Mouse (Mus musculus): ENCODE measurements around the gene Zfp46. TPM values are rescaled to one million over a fixed set of nuclear protein-coding genes. Genes with fewer than 3 reads are reported as not detected.

Gene Zfp46
- polyA plus RNA-seq, 1 experiment from 2014 or later, result 50.1 TPM

DNA sequence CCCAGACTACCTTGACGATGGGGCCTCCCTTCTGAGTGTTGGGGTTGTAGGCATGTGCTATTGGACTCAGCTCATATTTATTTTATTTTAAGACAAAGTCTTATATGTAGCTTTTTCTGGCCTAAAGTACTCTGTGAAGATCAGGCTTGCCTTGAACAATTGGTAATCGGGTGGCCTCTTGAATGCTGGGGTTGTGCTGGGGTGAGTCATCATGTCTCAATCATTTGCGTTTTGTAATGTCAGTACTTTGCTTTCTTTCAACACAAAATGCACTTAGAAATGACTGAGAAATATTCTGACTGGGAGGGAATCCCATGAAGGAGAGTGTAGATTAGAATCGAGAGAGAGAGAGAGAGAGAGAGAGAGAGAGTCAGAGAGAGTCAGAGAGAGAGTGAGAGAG lies 35.5 kb downstream of the Zfp46 start:
- ATAC-seq, result no peak
- Histone ChIP-seq H3K9me3 (ENCODE audit: control insufficient read depth, low read length) (no peaks in the 10 kb centered on the region), H3K4me2 (ENCODE audit: low read length) (no peak overlapping the region), H3K4me3 (replicated peaks; ENCODE audit: low read length) (no peak overlapping the region), H3K9ac (replicated peaks; ENCODE audit: low read depth, low read length) (no peak overlapping the region), H3K4me1 (replicated peaks; ENCODE audit: control insufficient read depth, insufficient read depth, low read length) (peaks cover 2% of the 10 kb centered on the region), H3K27me3 (replicated peaks; ENCODE audit: control insufficient read depth, insufficient read depth, low read length) (no peaks in the 10 kb centered on the region), H3K27ac (ENCODE audit: low read length) (no peak overlapping the region), H3K36me3 (ENCODE audit: control insufficient read depth, insufficient read depth) (peaks cover 27% of the 10 kb centered on the region)
- WGBS, result 93% methylated on average over 4 of the region's 4 CpGs

DNA sequence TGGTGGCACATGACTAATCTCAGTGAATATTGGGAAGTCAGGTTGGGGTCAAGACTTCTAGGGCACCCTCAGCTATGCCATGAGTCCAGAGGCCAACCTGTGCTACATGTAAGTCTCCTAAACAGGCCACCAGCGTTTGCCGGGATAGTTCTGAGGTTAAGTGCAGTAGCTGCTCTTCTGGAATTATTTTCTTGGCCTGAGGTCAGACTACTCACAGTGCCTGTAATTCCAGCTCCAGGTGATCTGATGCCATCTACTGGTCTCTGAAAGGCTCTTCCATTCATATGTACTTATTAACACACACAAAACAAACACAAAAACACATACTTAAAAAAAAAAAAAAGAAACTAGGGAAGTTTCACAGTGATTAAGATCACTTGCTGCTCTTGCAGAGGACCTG lies 39.7 kb downstream of the Zfp46 start:
- Histone ChIP-seq H3K27ac (ENCODE audit: low read length) (no peak overlapping the region), H3K4me3 (replicated peaks; ENCODE audit: low read length) (no peak overlapping the region), H3K9ac (replicated peaks; ENCODE audit: low read depth, low read length) (no peak overlapping the region), H3K9me3 (ENCODE audit: control insufficient read depth, low read length) (no peaks in the 10 kb centered on the region), H3K27me3 (replicated peaks; ENCODE audit: control insufficient read depth, insufficient read depth, low read length) (no peaks in the 10 kb centered on the region), H3K36me3 (ENCODE audit: control insufficient read depth, insufficient read depth) (peaks cover 25% of the 10 kb centered on the region), H3K4me1 (replicated peaks; ENCODE audit: control insufficient read depth, insufficient read depth, low read length) (no peaks in the 10 kb centered on the region), H3K4me2 (ENCODE audit: low read length) (no peak overlapping the region)
- no peak for ATAC-seq
- 74% methylated on average over 2 of the region's 2 CpGs for WGBS

- Histone ChIP-seq H3K27ac (ENCODE audit: low read length) (no peak overlapping the region), H3K9me3 (ENCODE audit: control insufficient read depth, low read length) (no peaks in the 10 kb centered on the region), H3K36me3 (ENCODE audit: control insufficient read depth, insufficient read depth) (peaks cover 17% of the 10 kb centered on the region), H3K4me2 (ENCODE audit: low read length) (no peak overlapping the region), H3K27me3 (replicated peaks; ENCODE audit: control insufficient read depth, insufficient read depth, low read length) (no peaks in the 10 kb centered on the region), H3K4me3 (replicated peaks; ENCODE audit: low read length) (no peak overlapping the region), H3K9ac (replicated peaks; ENCODE audit: low read depth, low read length) (no peak overlapping the region), H3K4me1 (replicated peaks; ENCODE audit: control insufficient read depth, insufficient read depth, low read length) (no peaks in the 10 kb centered on the region)
- 92% methylated on average over 5 of the region's 5 CpGs for WGBS
- no peak for ATAC-seq
These were observed 42.8 kb downstream of the Zfp46 start for GRCm38 (mm10) chr4:136327238-136327637.

DNA sequence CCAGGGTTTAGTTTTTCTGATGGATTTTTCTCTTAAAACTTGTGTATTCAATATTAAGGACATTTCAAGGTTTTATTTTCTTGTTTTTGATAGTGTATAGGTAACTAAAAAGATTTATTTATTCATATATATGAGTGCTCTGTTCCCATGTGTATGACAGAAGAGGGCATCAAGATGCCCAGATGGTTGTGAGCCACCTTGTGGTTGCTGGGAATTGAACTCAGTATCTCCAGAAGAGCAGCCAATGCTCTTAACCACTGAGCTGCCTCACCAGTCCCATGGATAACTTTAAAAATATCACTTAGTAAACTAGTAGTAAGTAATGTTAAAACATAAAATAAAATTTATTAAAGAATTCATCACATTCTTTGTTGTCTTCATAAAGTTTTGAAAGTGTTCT lies 43.6 kb downstream of the Zfp46 start:
- no peaks in the 10 kb centered on the region for H3K9me3 ChIP-seq (ENCODE audit: control insufficient read depth, low read length)
- no peaks in the 10 kb centered on the region for H3K27me3 ChIP-seq (replicated peaks; ENCODE audit: control insufficient read depth, insufficient read depth, low read length)
- H3K4me1 ChIP-seq (replicated peaks; ENCODE audit: control insufficient read depth, insufficient read depth, low read length), result no peaks in the 10 kb centered on the region
- no peak overlapping the region for H3K4me2 ChIP-seq (ENCODE audit: low read length)
- H3K9ac ChIP-seq (replicated peaks; ENCODE audit: low read depth, low read length), result no peak overlapping the region
- peaks cover 16% of the 10 kb centered on the region for H3K36me3 ChIP-seq (ENCODE audit: control insufficient read depth, insufficient read depth)
- no peak for ATAC-seq
- H3K4me3 ChIP-seq (replicated peaks; ENCODE audit: low read length), result no peak overlapping the region
- no peak overlapping the region for H3K27ac ChIP-seq (ENCODE audit: low read length)

- Histone ChIP-seq H3K36me3 (ENCODE audit: control insufficient read depth, insufficient read depth) (peaks cover 22% of the 10 kb centered on the region), H3K4me2 (ENCODE audit: low read length) (no peak overlapping the region), H3K27me3 (replicated peaks; ENCODE audit: control insufficient read depth, insufficient read depth, low read length) (no peaks in the 10 kb centered on the region), H3K4me3 (replicated peaks; ENCODE audit: low read length) (no peak overlapping the region), H3K9me3 (ENCODE audit: control insufficient read depth, low read length) (no peaks in the 10 kb centered on the region), H3K4me1 (replicated peaks; ENCODE audit: control insufficient read depth, insufficient read depth, low read length) (no peaks in the 10 kb centered on the region), H3K27ac (ENCODE audit: low read length) (no peak overlapping the region), H3K9ac (replicated peaks; ENCODE audit: low read depth, low read length) (no peak overlapping the region)
- ATAC-seq, result no peak
- 94% methylated on average over 3 of the region's 3 CpGs for WGBS
These were observed 47.2 kb downstream of the Zfp46 start for GRCm38 (mm10) chr4:136331709-136332108.

- Histone ChIP-seq H3K36me3 (ENCODE audit: control insufficient read depth, insufficient read depth) (peaks cover 16% of the 10 kb centered on the region), H3K4me1 (replicated peaks; ENCODE audit: control insufficient read depth, insufficient read depth, low read length) (no peaks in the 10 kb centered on the region), H3K27me3 (replicated peaks; ENCODE audit: control insufficient read depth, insufficient read depth, low read length) (no peaks in the 10 kb centered on the region), H3K4me2 (ENCODE audit: low read length) (no peak overlapping the region), H3K9ac (replicated peaks; ENCODE audit: low read depth, low read length) (no peak overlapping the region), H3K27ac (ENCODE audit: low read length) (no peak overlapping the region), H3K4me3 (replicated peaks; ENCODE audit: low read length) (no peak overlapping the region), H3K9me3 (ENCODE audit: control insufficient read depth, low read length) (no peaks in the 10 kb centered on the region)
- WGBS, result 83% methylated on average over 3 of the region's 3 CpGs
- no peak for ATAC-seq
These were observed 48.7 kb downstream of the Zfp46 start for GRCm38 (mm10) chr4:136333191-136333590.

- no peaks in the 10 kb centered on the region for H3K4me1 ChIP-seq (replicated peaks; ENCODE audit: control insufficient read depth, insufficient read depth, low read length)
- H3K9ac ChIP-seq (replicated peaks; ENCODE audit: low read depth, low read length), result no peak overlapping the region
- no peak overlapping the region for H3K27ac ChIP-seq (ENCODE audit: low read length)
- 74% methylated on average over 2 of the region's 2 CpGs for WGBS
- no peak for ATAC-seq
- no peaks in the 10 kb centered on the region for H3K27me3 ChIP-seq (replicated peaks; ENCODE audit: control insufficient read depth, insufficient read depth, low read length)
- H3K36me3 ChIP-seq (ENCODE audit: control insufficient read depth, insufficient read depth), result peaks cover 11% of the 10 kb centered on the region
- no peak overlapping the region for H3K4me3 ChIP-seq (replicated peaks; ENCODE audit: low read length)
- H3K4me2 ChIP-seq (ENCODE audit: low read length), result no peak overlapping the region
- H3K9me3 ChIP-seq (ENCODE audit: control insufficient read depth, low read length), result no peaks in the 10 kb centered on the region
These were observed 50.6 kb downstream of the Zfp46 start for GRCm38 (mm10) chr4:136335065-136335464.

DNA sequence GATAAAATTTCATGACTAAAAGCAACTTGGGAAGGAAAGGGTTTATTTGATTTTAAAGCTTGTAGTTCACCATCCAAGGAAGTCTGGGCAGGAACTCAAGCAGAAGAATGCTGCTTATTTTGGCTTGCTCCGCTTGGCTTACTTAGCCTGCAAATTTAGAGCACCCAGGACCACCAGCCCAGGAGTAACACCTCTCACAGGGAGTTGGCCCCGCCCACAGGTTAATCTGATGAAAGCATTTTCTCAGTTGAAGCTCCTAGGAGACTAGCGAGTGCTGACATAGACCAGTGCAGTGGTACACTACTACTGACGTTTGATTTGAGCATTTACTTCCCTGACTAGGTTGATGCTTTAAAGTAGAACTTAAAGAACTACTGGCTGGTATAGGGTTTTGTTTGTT lies 52.6 kb downstream of the Zfp46 start:
- no peak for ATAC-seq
- no peak overlapping the region for H3K27ac ChIP-seq (ENCODE audit: low read length)
- 55% methylated on average over 4 of the region's 4 CpGs for WGBS
- H3K4me3 ChIP-seq (replicated peaks; ENCODE audit: low read length), result no peak overlapping the region
- H3K9me3 ChIP-seq (ENCODE audit: control insufficient read depth, low read length), result no peaks in the 10 kb centered on the region
- H3K4me1 ChIP-seq (replicated peaks; ENCODE audit: control insufficient read depth, insufficient read depth, low read length), result no peaks in the 10 kb centered on the region
- no peak overlapping the region for H3K9ac ChIP-seq (replicated peaks; ENCODE audit: low read depth, low read length)
- no peak overlapping the region for H3K4me2 ChIP-seq (ENCODE audit: low read length)
- no peaks in the 10 kb centered on the region for H3K27me3 ChIP-seq (replicated peaks; ENCODE audit: control insufficient read depth, insufficient read depth, low read length)
- H3K36me3 ChIP-seq (ENCODE audit: control insufficient read depth, insufficient read depth), result peaks cover 11% of the 10 kb centered on the region

Other genes with a start within 250 kb of the Zfp46 start
- gene Rpl11, start 231.3 kb upstream of the Zfp46 start, polyA plus RNA-seq (2015; fragmentation: Nextera tagmentation; extraction: Ambion mirVana), result 281 and 302 TPM in 2 replicates
- gene Id3, start 141.2 kb upstream of the Zfp46 start, polyA plus RNA-seq (2015; fragmentation: Nextera tagmentation; extraction: Ambion mirVana), result 85.1 and 102 TPM in 2 replicates
- 3.9 and 4.3 TPM in 2 replicates for gene E2f2, start 112.3 kb upstream of the Zfp46 start, polyA plus RNA-seq (2015; fragmentation: Nextera tagmentation; extraction: Ambion mirVana)
- gene Asap3, start 78.3 kb upstream of the Zfp46 start, polyA plus RNA-seq (2015; fragmentation: Nextera tagmentation; extraction: Ambion mirVana), result 3.7 and 4.1 TPM in 2 replicates
- gene Tcea3, start 37.0 kb upstream of the Zfp46 start, polyA plus RNA-seq (2015; fragmentation: Nextera tagmentation; extraction: Ambion mirVana), result 0.44 and 1.2 TPM in 2 replicates
- 249 and 266 TPM in 2 replicates for gene Hnrnpr, start 26.3 kb downstream of the Zfp46 start, polyA plus RNA-seq (2015; fragmentation: Nextera tagmentation; extraction: Ambion mirVana)
- gene Htr1d, start 138.8 kb downstream of the Zfp46 start, polyA plus RNA-seq (2015; fragmentation: Nextera tagmentation; extraction: Ambion mirVana), result 0.96 and 1.2 TPM in 2 replicates
- 0.15 TPM in 1 of 2 replicates, not detected in the other for gene 6030445D17Rik, start 177.6 kb downstream of the Zfp46 start, polyA plus RNA-seq (2015; fragmentation: Nextera tagmentation; extraction: Ambion mirVana)
- 51.5 and 60.3 TPM in 2 replicates for gene Luzp1, start 185.1 kb downstream of the Zfp46 start, polyA plus RNA-seq (2015; fragmentation: Nextera tagmentation; extraction: Ambion mirVana)

Measured in forebrain, embryonic 16.5 days (tissue).